Mouse (Mus musculus) kidney, embryonic 16.5 days (tissue): ENCODE measurements around the gene Uxs1. TPM values are rescaled to one million over a fixed set of nuclear protein-coding genes. Genes with fewer than 3 reads are reported as not detected.

Experiments used
- ATAC-seq: fragments of 200-750 bp; cut with Nextera tagmentation; 2 replicates; pipeline ENCODE4 v1.8.0; 2017; ENCODE audit warnings: moderate TSS enrichment; ENCODE audit not compliant: low FRiP score, low TSS enrichment
- H3K27ac ChIP-seq: fragments of 300-500 bp; sonication (generic); 2 replicates; pipeline ENCODE4 v1.5.1; 2014; ENCODE audit warnings: low read length
- H3K27me3 ChIP-seq: fragments of 300-500 bp; sonication (generic); 2 replicates; pipeline ENCODE4 v1.6.1; 2014; ENCODE audit warnings: low read length, control low read depth, mixed read lengths; ENCODE audit not compliant: insufficient read depth
- H3K36me3 ChIP-seq: fragments of 300-500 bp; sonication (generic); 2 replicates; pipeline ENCODE4 v1.6.1; 2014; ENCODE audit warnings: low read length, control low read depth, mixed read lengths; ENCODE audit not compliant: insufficient read depth
- H3K4me1 ChIP-seq: fragments of 300-500 bp; sonication (generic); 2 replicates; pipeline ENCODE4 v1.6.1; 2014; ENCODE audit warnings: low read length, control low read depth, mixed read lengths; ENCODE audit not compliant: insufficient read depth
- H3K4me2 ChIP-seq: fragments of 300-500 bp; sonication (generic); replicated peaks from 2 replicates; pipeline ENCODE4 v1.6.1; 2014; ENCODE audit warnings: low read depth, low read length
- H3K4me3 ChIP-seq: fragments of 300-500 bp; sonication (generic); 2 replicates; pipeline ENCODE4 v1.5.1; 2014; ENCODE audit warnings: mild to moderate bottlenecking, low read length
- H3K9ac ChIP-seq: fragments of 300-500 bp; sonication (generic); replicated peaks from 2 replicates; pipeline ENCODE4 v1.6.1; 2014; ENCODE audit warnings: low read length
- H3K9me3 ChIP-seq: fragments of 300-500 bp; sonication (generic); 2 replicates; pipeline ENCODE4 v1.6.1; 2016; ENCODE audit warnings: low read length, control low read depth
- WGBS: fragments of 180-500 bp; shearing (Covaris S2); extraction: QIAGEN DNeasy Blood & Tissue Kit; methylation state at CpG from one replicate; pipeline ENCODE4 v1.1.7; 2014; 5-methylcytosine and 5-hydroxymethylcytosine counted together
- polyA plus RNA-seq: library from polyadenylated mRNA; unstranded; fragments of >200 nt; fragmentation: Nextera tagmentation; extraction: Ambion mirVana; gene quantifications from 2 replicates; pipeline ENCODE4 v1.2.1, GENCODE M21; 2015

Uxs1 gene
- polyA plus RNA-seq, 1 experiment from 2014 or later: 26.0 TPM

DNA sequence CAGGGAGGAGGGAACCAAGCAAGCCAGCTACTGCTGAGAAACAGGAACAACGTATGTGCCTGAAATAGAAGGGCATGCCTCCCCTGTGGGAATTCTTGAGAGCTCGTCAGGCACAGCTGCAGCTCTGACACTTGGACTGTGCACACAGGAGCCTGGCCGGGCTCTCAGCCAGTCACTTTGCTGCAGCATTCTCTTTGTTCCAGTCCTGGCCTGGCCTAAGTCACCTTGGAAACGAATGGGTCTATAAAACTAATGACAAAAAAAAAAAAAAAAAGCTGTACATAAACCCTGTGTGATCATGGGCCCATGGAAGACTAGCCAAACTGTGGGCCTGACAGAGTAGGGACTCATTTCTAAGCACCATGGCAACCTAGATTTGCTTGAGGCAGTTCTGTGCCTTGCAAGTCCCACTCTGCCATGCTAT is 129.0 kb downstream of the Uxs1 start:
- Histone ChIP-seq H3K4me1 (peaks cover 25% of the 10 kb centered on the region), H3K36me3 (no peaks in the 10 kb centered on the region), H3K27ac (peak overlapping the region; percentile 72), H3K4me2 (no peak overlapping the region), H3K9ac (no peak overlapping the region), H3K27me3 (no peaks in the 10 kb centered on the region), H3K4me3 (no peak overlapping the region), H3K9me3 (0 out of 2 replicates have a peak, but pooled peaks cover 5% of the 10 kb centered on the region)
- ATAC-seq: peak; percentile 95
- 6% methylated on average over 4 of the region's 4 CpGs for WGBS

Other genes starting within 250 kb of the Uxs1 start
- gene 1500015O10Rik, start 97.2 kb downstream of the Uxs1 start, polyA plus RNA-seq: 7.2 and 10.7 TPM in 2 replicates
- 63.7 and 71.3 TPM in 2 replicates for gene Tpp2, start 105.8 kb upstream of the Uxs1 start, polyA plus RNA-seq
- 0.24 and 0.36 TPM in 2 replicates for gene Mettl21c, start 192.2 kb upstream of the Uxs1 start, polyA plus RNA-seq
- 0.05 and 0.06 TPM in 2 replicates for gene Gm8251, start 234.1 kb upstream of the Uxs1 start, polyA plus RNA-seq